Mouse (Mus musculus) heart, embryonic 11.5 days (tissue): ENCODE measurements around the gene Rad51b. TPM values are rescaled to one million over a fixed set of nuclear protein-coding genes. Genes with fewer than 3 reads are reported as not detected.

Experiments used
- ATAC-seq: fragments of 200-750 bp; cut with Nextera tagmentation; replicated peaks from 2 replicates; pipeline ENCODE4 v1.8.0; 2017; ENCODE audit warnings: moderate library complexity; ENCODE audit not compliant: insufficient number of reproducible peaks, low FRiP score, low TSS enrichment
- H3K27ac ChIP-seq: fragments of 300-500 bp; sonication (generic); 2 replicates; pipeline ENCODE4 v1.5.1; 2014; ENCODE audit warnings: mild to moderate bottlenecking, low read depth, low read length
- H3K27me3 ChIP-seq: fragments of 300-500 bp; sonication (generic); 2 replicates; pipeline ENCODE4 v1.6.1; 2014; ENCODE audit warnings: mild to moderate bottlenecking, low read length, mixed read lengths; ENCODE audit not compliant: control insufficient read depth, insufficient read depth
- H3K36me3 ChIP-seq: fragments of 300-500 bp; sonication (generic); 2 replicates; pipeline ENCODE4 v1.6.1; 2014; ENCODE audit warnings: mild to moderate bottlenecking, low read length, moderate library complexity, mixed read lengths; ENCODE audit not compliant: control insufficient read depth, insufficient read depth
- H3K4me1 ChIP-seq: fragments of 300-500 bp; sonication (generic); 2 replicates; pipeline ENCODE4 v1.6.1; 2014; ENCODE audit warnings: low read length; ENCODE audit not compliant: control insufficient read depth, insufficient read depth
- H3K4me2 ChIP-seq: fragments of 300-500 bp; sonication (generic); 2 replicates; pipeline ENCODE4 v1.6.1; 2014; ENCODE audit warnings: mild to moderate bottlenecking, moderate library complexity
- H3K4me3 ChIP-seq: fragments of 300-500 bp; sonication (generic); 2 replicates; pipeline ENCODE4 v1.5.1; 2014; ENCODE audit warnings: low read depth, low read length
- H3K9ac ChIP-seq: fragments of 300-500 bp; sonication (generic); 2 replicates; pipeline ENCODE4 v1.6.1; 2014; ENCODE audit warnings: mild to moderate bottlenecking, low read depth, low read length, moderate library complexity
- H3K9me3 ChIP-seq: fragments of 300-500 bp; sonication (generic); replicated peaks from 2 replicates; pipeline ENCODE4 v1.6.1; 2016; ENCODE audit warnings: low read length; ENCODE audit not compliant: control insufficient read depth
- WGBS: fragments of 180-500 bp; shearing (Covaris S2); extraction: QIAGEN DNeasy Blood & Tissue Kit; methylation state at CpG from one replicate; pipeline ENCODE4 v1.1.7; 2014; ENCODE audit not compliant: insufficient replicate concordance; 5-methylcytosine and 5-hydroxymethylcytosine counted together
- polyA plus RNA-seq: library from polyadenylated mRNA; unstranded; fragments of >200 nt; fragmentation: Nextera tagmentation; extraction: Ambion mirVana; gene quantifications from 2 replicates; pipeline ENCODE4 v1.2.1, GENCODE M21; 2014

The Rad51b gene
- polyA plus RNA-seq, 1 experiment from 2014 or later: 6.4 TPM

GRCm38 (mm10) chr12:79615717-79616316, 318.7 kb downstream of the Rad51b start:
- no peak overlapping the region for H3K27ac ChIP-seq

GRCm38 (mm10) chr12:79619009-79619408, 321.9 kb downstream of the Rad51b start:
- no peak for ATAC-seq

More at GRCm38 (mm10) chr12:79615717-79616316, 318.7 kb downstream of the Rad51b start:
- Histone ChIP-seq H3K9me3 (no peaks in the 10 kb centered on the region), H3K36me3 (no peaks in the 10 kb centered on the region), H3K4me3 (no peak overlapping the region), H3K4me2 (no peak overlapping the region), H3K4me1 (peaks cover 16% of the 10 kb centered on the region), H3K27me3 (no peaks in the 10 kb centered on the region), H3K9ac (no peak overlapping the region)
- 76% methylated on average over 5 of the region's 5 CpGs for WGBS
- ATAC-seq: no peak

GRCm38 (mm10) chr12:79620693-79621092, 323.6 kb downstream of the Rad51b start:
- Histone ChIP-seq H3K36me3 (no peaks in the 10 kb centered on the region), H3K27me3 (no peaks in the 10 kb centered on the region), H3K4me2 (no peak overlapping the region), H3K27ac (no peak overlapping the region), H3K4me3 (no peak overlapping the region), H3K9me3 (no peaks in the 10 kb centered on the region), H3K9ac (no peak overlapping the region), H3K4me1 (no peaks in the 10 kb centered on the region; the same call in 1 of the 2 replicates)
- 76% methylated on average over 5 of the region's 5 CpGs for WGBS
- no peak for ATAC-seq

More at GRCm38 (mm10) chr12:79619009-79619408, 321.9 kb downstream of the Rad51b start:
- no peak overlapping the region for H3K4me2 ChIP-seq
- no peak overlapping the region for H3K4me3 ChIP-seq
- no peak overlapping the region for H3K27ac ChIP-seq
- H3K4me1 ChIP-seq: no peaks in the 10 kb centered on the region
- H3K27me3 ChIP-seq: no peaks in the 10 kb centered on the region
- no peak overlapping the region for H3K9ac ChIP-seq
- WGBS: 88% methylated on average over 1 of the region's 1 CpGs
- H3K9me3 ChIP-seq: no peaks in the 10 kb centered on the region
- H3K36me3 ChIP-seq: no peaks in the 10 kb centered on the region

- WGBS: 84% methylated on average over 1 of the region's 1 CpGs
- no peaks in the 10 kb centered on the region for H3K27me3 ChIP-seq
- no peak overlapping the region for H3K4me3 ChIP-seq
- H3K27ac ChIP-seq: no peak overlapping the region
- H3K9ac ChIP-seq: no peak overlapping the region
- ATAC-seq: no peak
- no peaks in the 10 kb centered on the region for H3K36me3 ChIP-seq
- H3K4me1 ChIP-seq: no peaks in the 10 kb centered on the region; the same call in 1 of the 2 replicates
- no peak overlapping the region for H3K4me2 ChIP-seq
- H3K9me3 ChIP-seq: no peaks in the 10 kb centered on the region
These were observed 326.2 kb downstream of the Rad51b start for GRCm38 (mm10) chr12:79623308-79623707.

GRCm38 (mm10) chr12:79625699-79626554, 328.8 kb downstream of the Rad51b start:
- H3K4me1 ChIP-seq: no peaks in the 10 kb centered on the region; the same call in 1 of the 2 replicates
- H3K36me3 ChIP-seq: no peaks in the 10 kb centered on the region
- ATAC-seq: no peak
- 0 out of 2 replicates have a peak overlapping the region, but pooled peaks have one; percentile 16 for H3K9ac ChIP-seq
- H3K27ac ChIP-seq: peak overlapping the region; percentile 54
- H3K4me2 ChIP-seq: no peak overlapping the region
- H3K27me3 ChIP-seq: no peaks in the 10 kb centered on the region
- WGBS: 42% methylated on average over 7 of the region's 7 CpGs
- H3K9me3 ChIP-seq: no peaks in the 10 kb centered on the region
- no peak overlapping the region for H3K4me3 ChIP-seq

GRCm38 (mm10) chr12:79626555-79627080, 329.5 kb downstream of the Rad51b start:
- H3K4me1 ChIP-seq: no peaks in the 10 kb centered on the region; the same call in 1 of the 2 replicates
- H3K36me3 ChIP-seq: no peaks in the 10 kb centered on the region
- no peaks in the 10 kb centered on the region for H3K9me3 ChIP-seq
- no peaks in the 10 kb centered on the region for H3K27me3 ChIP-seq
- no peak overlapping the region for H3K4me2 ChIP-seq
- H3K9ac ChIP-seq: 0 out of 2 replicates have a peak overlapping the region, but pooled peaks have one; percentile 16
- no peak for ATAC-seq
- peak overlapping the region; percentile 54; the same call in 1 of the 2 replicates for H3K27ac ChIP-seq
- WGBS: 60% methylated on average over 4 of the region's 4 CpGs
- no peak overlapping the region for H3K4me3 ChIP-seq

- Histone ChIP-seq H3K4me3 (no peak overlapping the region), H3K27ac (no peak overlapping the region), H3K4me1 (no peaks in the 10 kb centered on the region; the same call in 1 of the 2 replicates), H3K27me3 (no peaks in the 10 kb centered on the region), H3K9ac (no peak overlapping the region), H3K4me2 (no peak overlapping the region), H3K36me3 (no peaks in the 10 kb centered on the region), H3K9me3 (no peaks in the 10 kb centered on the region)
- no peak for ATAC-seq
- 67% methylated on average over 4 of the region's 4 CpGs for WGBS
These were observed 330.5 kb downstream of the Rad51b start for GRCm38 (mm10) chr12:79627351-79628120.
